Mouse (Mus musculus) forebrain, embryonic 12.5 days (tissue): ENCODE results near the gene Gm11983. TPM values are rescaled to one million over a fixed set of nuclear protein-coding genes. Genes with fewer than 3 reads are reported as not detected.
"Not testable (repeated sequence)": the region's sequence is repeated elsewhere in the genome, so short reads cannot be mapped to it uniquely, and the experiment has no call there.

Experiments
- ATAC-seq: fragments of 200-750 bp; cut with Nextera tagmentation; 2 replicates; pipeline ENCODE4 v1.8.0; 2017; ENCODE audit warnings: moderate TSS enrichment; ENCODE audit not compliant: low FRiP score
- H3K27ac ChIP-seq: fragments of 300-500 bp; sonication (generic); 2 replicates; pipeline ENCODE4 v1.5.1; 2016; ENCODE audit warnings: mild to moderate bottlenecking
- H3K27me3 ChIP-seq: fragments of 300-500 bp; sonication (generic); 2 replicates; pipeline ENCODE4 v1.6.1; 2016; ENCODE audit warnings: mild to moderate bottlenecking
- H3K36me3 ChIP-seq: fragments of 300-500 bp; sonication (generic); replicated peaks from 2 replicates; pipeline ENCODE4 v1.6.1; 2016; ENCODE audit warnings: mild to moderate bottlenecking
- H3K4me1 ChIP-seq: fragments of 300-500 bp; sonication (generic); 2 replicates; pipeline ENCODE4 v1.6.1; 2016
- H3K4me2 ChIP-seq: fragments of 300-500 bp; sonication (generic); 2 replicates; pipeline ENCODE4 v1.6.1; 2016; ENCODE audit warnings: mild to moderate bottlenecking, moderate library complexity
- H3K4me3 ChIP-seq: fragments of 300-500 bp; sonication (generic); replicated peaks from 2 replicates; pipeline ENCODE4 v1.5.1; 2016; ENCODE audit warnings: mild to moderate bottlenecking
- H3K9ac ChIP-seq: fragments of 300-500 bp; sonication (generic); 2 replicates; pipeline ENCODE4 v1.6.1; 2016; ENCODE audit warnings: mild to moderate bottlenecking
- H3K9me3 ChIP-seq: fragments of 300-500 bp; sonication (generic); 2 replicates; pipeline ENCODE4 v1.6.1; 2016
- WGBS: fragments of 180-500 bp; shearing (Covaris S2); methylation state at CpG from one replicate; pipeline ENCODE4 v1.1.7; 2016; 5-methylcytosine and 5-hydroxymethylcytosine counted together
- polyA plus RNA-seq: library from polyadenylated mRNA; unstranded; fragments of >200 nt; fragmentation: Nextera tagmentation; extraction: Ambion mirVana; gene quantifications from 2 replicates; pipeline ENCODE4 v1.2.1, GENCODE M21; 2016

Gm11983 gene
- not detected in 2 replicates for polyA plus RNA-seq

- Histone ChIP-seq H3K9me3 (no peaks in the 10 kb centered on the region), H3K27ac (no peak within 1 kb of the TSS), H3K4me2 (no peak within 1 kb of the TSS), H3K36me3 (no peaks in the 10 kb centered on the region), H3K4me1 (no peaks in the 10 kb centered on the region), H3K4me3 (no peak within 1 kb of the TSS), H3K27me3 (no peaks in the 10 kb centered on the region), H3K9ac (no peak within 1 kb of the TSS)
- WGBS, result 97% methylated on average over 1 of the region's 1 CpGs
- ATAC-seq, result no peak
These were observed at the start of gene Gm11983 for GRCm38 (mm10) chr11:6837554-6837953. Gm11983 (minus strand) TSS chr11:6837654.

- H3K4me3 ChIP-seq, H3K27me3 ChIP-seq, H3K9me3 ChIP-seq, H3K4me1 ChIP-seq, H3K9ac ChIP-seq, H3K36me3 ChIP-seq, ATAC-seq, H3K4me2 ChIP-seq, H3K27ac ChIP-seq: not testable (repeated sequence)
- 90% methylated on average over 4 of the region's 4 CpGs for WGBS
These were observed 45.6 kb upstream of the Gm11983 start for GRCm38 (mm10) chr11:6883045-6883444.

- WGBS, result 52% methylated on average over 5 of the region's 5 CpGs
- Histone ChIP-seq H3K9me3 (no peaks in the 10 kb centered on the region), H3K36me3 (no peaks in the 10 kb centered on the region), H3K4me1 (no peaks in the 10 kb centered on the region), H3K9ac (no peak overlapping the region), H3K27ac (no peak overlapping the region), H3K4me3 (no peak overlapping the region), H3K27me3 (no peaks in the 10 kb centered on the region), H3K4me2 (no peak overlapping the region)
- no peak for ATAC-seq
These were observed 44.2 kb upstream of the Gm11983 start for GRCm38 (mm10) chr11:6881614-6882013.

GRCm38 (mm10) chr11:6877740-6878139, 40.3 kb upstream of the Gm11983 start:
- no peaks in the 10 kb centered on the region for H3K36me3 ChIP-seq
- H3K27ac ChIP-seq, result no peak overlapping the region
- no peak overlapping the region for H3K9ac ChIP-seq
- H3K27me3 ChIP-seq, result no peaks in the 10 kb centered on the region
- H3K4me1 ChIP-seq, result no peaks in the 10 kb centered on the region
- no peak for ATAC-seq
- no peaks in the 10 kb centered on the region for H3K9me3 ChIP-seq
- H3K4me3 ChIP-seq, result no peak overlapping the region
- WGBS, result 81% methylated on average over 6 of the region's 6 CpGs
- H3K4me2 ChIP-seq, result no peak overlapping the region

- Histone ChIP-seq H3K9me3 (no peaks in the 10 kb centered on the region), H3K27me3 (no peaks in the 10 kb centered on the region), H3K9ac (no peak overlapping the region), H3K4me1 (no peaks in the 10 kb centered on the region), H3K4me2 (no peak overlapping the region), H3K27ac (no peak overlapping the region), H3K36me3 (no peaks in the 10 kb centered on the region), H3K4me3 (no peak overlapping the region)
- ATAC-seq, result no peak
- 93% methylated on average over 1 of the region's 1 CpGs for WGBS
These were observed 33.5 kb upstream of the Gm11983 start for GRCm38 (mm10) chr11:6870947-6871346.

GRCm38 (mm10) chr11:6865536-6865935, 28.1 kb upstream of the Gm11983 start:
- no peak overlapping the region for H3K27ac ChIP-seq
- no peak overlapping the region for H3K4me2 ChIP-seq
- H3K27me3 ChIP-seq, result no peaks in the 10 kb centered on the region
- no peak overlapping the region for H3K9ac ChIP-seq
- no peaks in the 10 kb centered on the region for H3K9me3 ChIP-seq
- no peak overlapping the region for H3K4me3 ChIP-seq
- WGBS, result 89% methylated on average over 3 of the region's 3 CpGs
- no peaks in the 10 kb centered on the region for H3K36me3 ChIP-seq
- ATAC-seq, result no peak
- H3K4me1 ChIP-seq, result peaks cover 6% of the 10 kb centered on the region

DNA sequence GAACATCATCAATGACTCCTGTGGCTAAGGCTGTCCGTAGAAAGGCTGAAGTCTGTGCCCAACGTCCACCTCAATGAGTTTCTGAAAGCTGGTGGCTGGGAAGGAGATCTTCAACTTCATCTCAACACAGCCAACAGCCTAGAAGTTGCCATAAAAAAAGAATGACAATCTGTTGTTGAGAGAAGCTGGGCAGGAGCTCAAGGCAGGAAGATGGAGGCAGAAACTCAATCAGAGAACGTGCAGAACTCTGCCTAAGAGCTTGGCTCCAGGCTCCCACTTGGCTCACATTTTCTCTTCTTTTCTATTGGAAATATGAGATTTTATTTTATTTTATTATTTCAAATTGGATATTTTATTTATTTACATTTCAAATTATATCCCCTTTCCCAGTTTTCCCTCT, 24.7 kb upstream of the Gm11983 start:
- H3K4me2 ChIP-seq, result no peak overlapping the region
- H3K27ac ChIP-seq, result no peak overlapping the region
- peaks cover 22% of the 10 kb centered on the region for H3K4me1 ChIP-seq
- H3K4me3 ChIP-seq, result no peak overlapping the region
- no peaks in the 10 kb centered on the region; the same call in 1 of the 2 replicates for H3K27me3 ChIP-seq
- ATAC-seq, result no peak
- no peak overlapping the region for H3K9ac ChIP-seq
- H3K36me3 ChIP-seq, result no peaks in the 10 kb centered on the region
- WGBS, result 83% methylated on average over 3 of the region's 3 CpGs
- no peaks in the 10 kb centered on the region for H3K9me3 ChIP-seq

- Histone ChIP-seq H3K9me3 (no peaks in the 10 kb centered on the region), H3K27me3 (no peaks in the 10 kb centered on the region; the same call in 1 of the 2 replicates), H3K4me1 (peaks cover 22% of the 10 kb centered on the region), H3K9ac (no peak overlapping the region), H3K4me3 (no peak overlapping the region), H3K36me3 (no peaks in the 10 kb centered on the region), H3K4me2 (peak overlapping the region; percentile 6; the same call in 1 of the 2 replicates), H3K27ac (0 out of 2 replicates have a peak overlapping the region, but pooled peaks have one; percentile 13)
- ATAC-seq, result peak; percentile 84
- 30% methylated on average over 11 of the region's 11 CpGs for WGBS
These were observed 22.7 kb upstream of the Gm11983 start for GRCm38 (mm10) chr11:6859898-6860858.

- no peaks in the 10 kb centered on the region for H3K9me3 ChIP-seq
- H3K27me3 ChIP-seq, result no peaks in the 10 kb centered on the region; the same call in 1 of the 2 replicates
- no peak overlapping the region for H3K4me2 ChIP-seq
- 89% methylated on average over 8 of the region's 8 CpGs for WGBS
- no peaks in the 10 kb centered on the region for H3K36me3 ChIP-seq
- H3K27ac ChIP-seq, result no peak overlapping the region
- no peak for ATAC-seq
- H3K4me3 ChIP-seq, result no peak overlapping the region
- peaks cover 22% of the 10 kb centered on the region for H3K4me1 ChIP-seq
- no peak overlapping the region for H3K9ac ChIP-seq
These were observed 21.6 kb upstream of the Gm11983 start for GRCm38 (mm10) chr11:6859096-6859495.

DNA sequence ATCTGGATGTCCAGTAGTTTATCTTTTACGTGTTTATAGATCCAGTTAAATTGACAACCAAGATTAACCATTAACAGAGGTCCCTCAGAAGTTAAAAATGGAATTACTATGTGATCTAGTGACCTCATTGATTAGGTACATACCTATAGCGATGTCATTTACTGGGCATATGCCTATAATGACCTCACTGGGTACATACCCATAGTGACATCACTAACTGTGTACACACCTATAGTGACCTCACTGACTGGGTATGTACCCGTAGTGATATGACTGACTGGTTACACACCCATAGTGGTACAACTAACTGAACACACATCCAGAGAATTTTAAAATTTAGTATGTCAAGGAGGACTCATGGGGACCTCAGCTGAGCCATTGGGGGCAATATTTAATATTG, 18.5 kb upstream of the Gm11983 start:
- WGBS, result 85% methylated on average over 3 of the region's 3 CpGs
- Histone ChIP-seq H3K4me3 (no peak overlapping the region), H3K9ac (no peak overlapping the region), H3K9me3 (no peaks in the 10 kb centered on the region), H3K27me3 (no peaks in the 10 kb centered on the region; the same call in 1 of the 2 replicates), H3K36me3 (no peaks in the 10 kb centered on the region), H3K27ac (no peak overlapping the region), H3K4me1 (peaks cover 20% of the 10 kb centered on the region), H3K4me2 (no peak overlapping the region)
- ATAC-seq, result no peak

DNA sequence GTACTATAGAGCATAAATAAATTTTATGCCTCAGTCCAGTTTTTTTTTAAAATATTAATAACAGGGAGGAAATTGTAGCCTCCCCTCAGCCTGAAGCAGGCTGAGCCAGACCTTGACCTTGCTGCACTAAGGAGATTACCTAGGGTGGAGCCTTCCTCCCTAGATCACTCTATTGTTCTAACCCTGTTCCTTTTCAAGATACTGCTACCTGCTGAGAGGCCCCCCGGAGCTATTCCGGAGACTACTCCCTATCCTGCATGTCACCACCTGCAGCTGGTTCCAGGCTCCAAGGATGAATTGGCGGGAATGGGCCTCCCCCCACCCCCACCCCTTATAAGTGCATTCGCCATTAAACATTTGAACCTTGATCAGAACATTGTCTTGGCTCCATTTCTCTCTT, 15.9 kb upstream of the Gm11983 start:
- 88% methylated on average over 4 of the region's 4 CpGs for WGBS
- not testable (repeated sequence) for H3K4me1 ChIP-seq, H3K27me3 ChIP-seq, H3K9ac ChIP-seq, H3K4me2 ChIP-seq, H3K9me3 ChIP-seq, ATAC-seq, H3K27ac ChIP-seq, H3K4me3 ChIP-seq, H3K36me3 ChIP-seq

- Histone ChIP-seq H3K4me1 (no peaks in the 10 kb centered on the region), H3K27me3 (no peaks in the 10 kb centered on the region), H3K9ac (no peak overlapping the region), H3K4me3 (no peak overlapping the region), H3K36me3 (no peaks in the 10 kb centered on the region), H3K9me3 (no peaks in the 10 kb centered on the region), H3K27ac (no peak overlapping the region), H3K4me2 (no peak overlapping the region)
- no peak for ATAC-seq
- 64% methylated on average over 2 of the region's 2 CpGs for WGBS
These were observed 6.4 kb upstream of the Gm11983 start for GRCm38 (mm10) chr11:6843831-6844230.

GRCm38 (mm10) chr11:6842160-6842559, 4.7 kb upstream of the Gm11983 start:
- no peak overlapping the region for H3K27ac ChIP-seq
- WGBS, result 93% methylated on average over 5 of the region's 5 CpGs
- ATAC-seq, result no peak
- no peak overlapping the region for H3K4me3 ChIP-seq
- H3K36me3 ChIP-seq, result no peaks in the 10 kb centered on the region
- H3K27me3 ChIP-seq, result no peaks in the 10 kb centered on the region
- H3K9ac ChIP-seq, result no peak overlapping the region
- H3K4me2 ChIP-seq, result no peak overlapping the region
- no peaks in the 10 kb centered on the region for H3K4me1 ChIP-seq
- H3K9me3 ChIP-seq, result no peaks in the 10 kb centered on the region
